Mouse (Mus musculus) heart, embryonic 16.5 days (tissue): ENCODE measurements at regions not wholly inside any gene's neighbourhood (a gene's known extent, or its start where the extent isn't known, plus 50 kb on each side); places are given as distances from the start of the nearest gene placed in this dataset.

Experiments used
- ATAC-seq: fragments of 200-750 bp; cut with Nextera tagmentation; replicated peaks from 2 replicates; pipeline ENCODE4 v1.8.0; 2017; ENCODE audit warnings: moderate number of reproducible peaks; ENCODE audit not compliant: insufficient read depth, low FRiP score; ENCODE audit errors: extremely low read depth
- H3K27ac ChIP-seq: fragments of 300-500 bp; sonication (generic); 2 replicates; pipeline ENCODE4 v1.5.1; 2014; ENCODE audit warnings: mild to moderate bottlenecking, low read length, control low read depth, moderate library complexity
- H3K27me3 ChIP-seq: fragments of 300-500 bp; sonication (generic); 2 replicates; pipeline ENCODE4 v1.6.1; 2014; ENCODE audit warnings: low read length, mixed read lengths; ENCODE audit not compliant: control insufficient read depth, insufficient read depth
- H3K36me3 ChIP-seq: fragments of 300-500 bp; sonication (generic); 2 replicates; pipeline ENCODE4 v1.6.1; 2014; ENCODE audit not compliant: control insufficient read depth, insufficient read depth
- H3K4me1 ChIP-seq: fragments of 300-500 bp; sonication (generic); 2 replicates; pipeline ENCODE4 v1.6.1; 2014; ENCODE audit warnings: low read length, mixed read lengths; ENCODE audit not compliant: control insufficient read depth, insufficient read depth
- H3K4me2 ChIP-seq: fragments of 300-500 bp; sonication (generic); 2 replicates; pipeline ENCODE4 v1.6.1; 2014; ENCODE audit warnings: low read depth, mild to moderate bottlenecking, control low read depth, low read length
- H3K4me3 ChIP-seq: fragments of 300-500 bp; sonication (generic); 2 replicates; pipeline ENCODE4 v1.5.1; 2014; ENCODE audit warnings: mild to moderate bottlenecking, control low read depth, low read length
- H3K9ac ChIP-seq: fragments of 300-500 bp; sonication (generic); 2 replicates; pipeline ENCODE4 v1.6.1; 2014; ENCODE audit warnings: low read length, control low read depth
- H3K9me3 ChIP-seq: fragments of 300-500 bp; sonication (generic); replicated peaks from 2 replicates; pipeline ENCODE4 v1.6.1; 2016; ENCODE audit warnings: low read length; ENCODE audit not compliant: control insufficient read depth
- WGBS: fragments of 180-500 bp; shearing (Covaris S2); extraction: QIAGEN DNeasy Blood & Tissue Kit; methylation state at CpG from one replicate; pipeline ENCODE4 v1.1.7; 2014; 5-methylcytosine and 5-hydroxymethylcytosine counted together

DNA sequence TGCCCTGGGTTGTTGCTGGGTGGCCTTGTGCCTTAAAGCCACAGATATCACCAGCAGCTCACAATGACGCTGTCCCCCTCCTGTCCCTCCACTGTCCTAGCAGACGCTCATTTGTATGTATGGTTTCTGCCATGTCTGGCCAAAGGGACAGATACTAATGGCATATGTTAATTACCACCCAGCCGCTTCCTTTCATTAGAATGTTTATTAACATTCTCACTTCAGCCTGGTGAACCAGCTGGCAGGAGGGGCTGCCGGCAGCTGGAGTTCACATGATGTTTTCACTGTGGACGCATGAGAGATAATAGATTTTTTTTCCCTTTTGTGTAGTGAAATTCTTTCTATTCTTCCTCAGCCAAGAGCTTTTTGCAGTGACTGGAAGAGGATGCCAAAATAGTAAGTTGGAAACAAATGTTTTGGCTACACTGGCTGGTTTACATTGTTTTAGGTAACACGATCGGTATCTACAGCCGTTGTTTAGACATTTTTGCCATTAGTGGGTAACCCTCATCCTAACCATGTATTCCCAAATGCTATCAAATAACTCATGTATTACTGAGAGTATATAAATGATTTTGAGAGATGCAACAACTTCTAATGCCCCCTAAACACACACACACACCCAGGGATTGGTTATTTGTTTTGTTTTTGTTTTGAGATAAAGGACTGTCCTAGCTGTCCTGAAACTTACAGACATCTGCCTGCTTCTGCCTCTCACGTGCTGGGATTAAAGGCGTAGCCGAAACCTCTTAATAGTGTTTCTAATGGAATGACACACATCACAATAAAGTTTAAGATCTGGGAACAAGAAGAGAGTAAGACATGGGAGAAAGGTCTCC lies 83.0 kb upstream of the Tsc22d1 start:
- 60% methylated on average over 11 of the region's 11 CpGs for WGBS
- no peak overlapping the region for H3K4me2 ChIP-seq

GRCm38 (mm10) chr14:76332336-76332703 lies 82.4 kb upstream of the Tsc22d1 start:
- H3K36me3 ChIP-seq = no peaks in the 10 kb centered on the region
- H3K27me3 ChIP-seq = no peaks in the 10 kb centered on the region
- no peak overlapping the region for H3K9ac ChIP-seq
- no peak overlapping the region for H3K4me2 ChIP-seq
- H3K4me3 ChIP-seq = no peak overlapping the region
- 61% methylated on average over 10 of the region's 10 CpGs for WGBS
- H3K9me3 ChIP-seq = no peaks in the 10 kb centered on the region
- no peak overlapping the region for H3K27ac ChIP-seq
- H3K4me1 ChIP-seq = no peaks in the 10 kb centered on the region; the same call in 1 of the 2 replicates
- ATAC-seq = no peak

More for the DNA sequence above, 83.0 kb upstream of the Tsc22d1 start:
- no peak overlapping the region for H3K4me3 ChIP-seq
- ATAC-seq = no peak
- H3K27me3 ChIP-seq = no peaks in the 10 kb centered on the region
- H3K9ac ChIP-seq = no peak overlapping the region
- H3K36me3 ChIP-seq = no peaks in the 10 kb centered on the region
- no peaks in the 10 kb centered on the region; the same call in 1 of the 2 replicates for H3K4me1 ChIP-seq
- no peaks in the 10 kb centered on the region for H3K9me3 ChIP-seq
- H3K27ac ChIP-seq = no peak overlapping the region

DNA sequence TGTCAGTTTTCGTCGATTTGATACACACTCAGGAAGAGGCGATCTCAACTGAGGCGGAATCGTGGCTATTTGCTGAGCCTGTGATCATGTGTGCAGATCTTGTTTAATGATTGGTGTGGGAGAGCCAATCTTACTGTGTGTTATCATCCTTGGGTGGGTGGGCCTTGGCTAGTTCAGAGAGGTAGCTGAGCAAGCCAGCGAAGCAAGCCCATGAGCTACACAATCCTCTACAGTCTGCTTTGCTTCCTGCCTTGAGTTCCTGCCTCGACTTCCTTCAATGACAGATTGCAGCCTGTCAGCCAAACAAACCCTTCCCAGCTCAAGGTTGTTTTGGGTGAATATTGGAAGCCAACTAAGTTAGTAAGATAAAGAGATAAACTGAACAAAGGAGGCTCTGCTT lies 74.0 kb upstream of the Tsc22d1 start:
- H3K9me3 ChIP-seq = no peaks in the 10 kb centered on the region
- no peak overlapping the region for H3K27ac ChIP-seq
- no peaks in the 10 kb centered on the region for H3K4me1 ChIP-seq
- 82% methylated on average over 7 of the region's 7 CpGs for WGBS
- no peak overlapping the region for H3K9ac ChIP-seq
- no peak overlapping the region for H3K4me2 ChIP-seq
- no peaks in the 10 kb centered on the region for H3K27me3 ChIP-seq
- H3K4me3 ChIP-seq = no peak overlapping the region
- no peaks in the 10 kb centered on the region for H3K36me3 ChIP-seq
- no peak for ATAC-seq

GRCm38 (mm10) chr14:76341226-76341625 lies 73.5 kb upstream of the Tsc22d1 start:
- H3K27ac ChIP-seq = no peak overlapping the region
- H3K9me3 ChIP-seq = no peaks in the 10 kb centered on the region
- no peaks in the 10 kb centered on the region for H3K27me3 ChIP-seq
- H3K4me2 ChIP-seq = no peak overlapping the region
- no peak overlapping the region for H3K4me3 ChIP-seq
- no peak overlapping the region for H3K9ac ChIP-seq
- H3K4me1 ChIP-seq = no peaks in the 10 kb centered on the region
- no peak for ATAC-seq
- 83% methylated on average over 10 of the region's 10 CpGs for WGBS
- H3K36me3 ChIP-seq = no peaks in the 10 kb centered on the region

DNA sequence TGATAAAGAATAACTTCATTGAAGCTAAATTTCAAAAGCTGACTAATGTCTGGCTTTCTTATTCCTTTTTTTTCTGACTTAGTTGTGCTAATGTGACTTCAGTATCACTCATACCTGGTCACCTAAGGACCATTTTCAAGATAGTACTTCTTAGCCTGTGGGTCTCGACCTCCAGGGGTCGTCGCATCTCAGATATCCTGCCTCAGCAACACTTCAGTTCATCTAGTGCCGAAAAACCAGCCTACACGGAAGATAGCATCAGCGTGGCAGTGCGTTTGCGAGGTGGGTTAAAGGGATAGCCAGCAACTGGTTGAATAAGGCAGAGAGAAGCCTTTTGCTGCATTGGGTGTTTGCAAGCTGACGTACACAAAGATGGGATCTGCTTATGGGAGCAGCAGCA lies 62.9 kb upstream of the Tsc22d1 start:
- no peaks in the 10 kb centered on the region for H3K27me3 ChIP-seq
- H3K27ac ChIP-seq = no peak overlapping the region
- H3K4me2 ChIP-seq = no peak overlapping the region
- no peak overlapping the region for H3K4me3 ChIP-seq
- H3K9me3 ChIP-seq = no peaks in the 10 kb centered on the region
- WGBS = 51% methylated on average over 9 of the region's 9 CpGs
- no peaks in the 10 kb centered on the region for H3K36me3 ChIP-seq
- no peak overlapping the region for H3K9ac ChIP-seq
- H3K4me1 ChIP-seq = no peaks in the 10 kb centered on the region
- no peak for ATAC-seq

GRCm38 (mm10) chr14:76356161-76356560 lies 58.6 kb upstream of the Tsc22d1 start:
- Histone ChIP-seq H3K27me3 (no peaks in the 10 kb centered on the region), H3K4me2 (no peak overlapping the region), H3K36me3 (no peaks in the 10 kb centered on the region), H3K4me1 (peaks cover 9% of the 10 kb centered on the region), H3K27ac (no peak overlapping the region), H3K9me3 (peaks cover 9% of the 10 kb centered on the region), H3K9ac (no peak overlapping the region), H3K4me3 (no peak overlapping the region)
- ATAC-seq = no peak
- 56% methylated on average over 2 of the region's 2 CpGs for WGBS

- H3K4me2 ChIP-seq = no peak overlapping the region
- peaks cover 9% of the 10 kb centered on the region for H3K4me1 ChIP-seq
- H3K27me3 ChIP-seq = no peaks in the 10 kb centered on the region
- H3K4me3 ChIP-seq = no peak overlapping the region
- H3K36me3 ChIP-seq = no peaks in the 10 kb centered on the region
- no peak overlapping the region for H3K9ac ChIP-seq
- WGBS = 64% methylated on average over 11 of the region's 11 CpGs
- H3K27ac ChIP-seq = no peak overlapping the region
- ATAC-seq = no peak
- H3K9me3 ChIP-seq = peaks cover 9% of the 10 kb centered on the region
These were observed 54.8 kb upstream of the Tsc22d1 start for GRCm38 (mm10) chr14:76359837-76360410.

DNA sequence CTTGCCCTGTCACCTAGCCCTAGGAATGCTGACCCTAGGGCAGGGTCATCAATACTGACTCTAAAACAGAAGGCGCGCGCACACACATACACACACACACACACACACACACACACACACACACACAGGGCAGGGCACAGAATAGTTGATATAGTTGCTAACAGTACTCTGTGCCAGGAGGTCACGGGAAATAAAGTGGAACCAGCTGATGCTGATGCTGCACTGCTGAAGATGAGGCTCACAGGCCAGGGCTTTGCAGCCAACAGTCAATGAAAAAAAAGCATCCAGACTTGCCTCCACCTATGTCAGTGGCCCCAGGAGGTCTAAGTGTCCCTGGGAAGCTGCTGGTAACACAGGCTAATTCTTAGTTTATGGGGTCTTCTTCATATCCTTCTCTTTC lies 50.7 kb upstream of the Tsc22d1 start:
- H3K4me3 ChIP-seq = no peak overlapping the region
- no peak overlapping the region for H3K4me2 ChIP-seq
- peaks cover 9% of the 10 kb centered on the region for H3K4me1 ChIP-seq
- 89% methylated on average over 4 of the region's 4 CpGs for WGBS
- H3K27me3 ChIP-seq = no peaks in the 10 kb centered on the region
- peaks cover 3% of the 10 kb centered on the region for H3K9me3 ChIP-seq
- H3K36me3 ChIP-seq = no peaks in the 10 kb centered on the region
- H3K9ac ChIP-seq = no peak overlapping the region
- H3K27ac ChIP-seq = no peak overlapping the region
- no peak for ATAC-seq
